Mouse (Mus musculus) small intestine, adult 2 months (tissue): ENCODE data around the gene Col7a1.

Experiments
- CTCF ChIP-seq: fragments of 200-500 bp; IDR thresholded peaks from 2 replicates; pipeline ENCODE4 v1.5.1; 2012; ENCODE audit warnings: low read depth, mild to moderate bottlenecking, control low read depth, inconsistent platforms, low read length, moderate library complexity, mixed read lengths; ENCODE audit not compliant: insufficient replicate concordance, insufficient read length; ENCODE audit errors: extremely low read depth
- POLR2A ChIP-seq: fragments of 200-500 bp; IDR thresholded peaks from 2 replicates; pipeline ENCODE4 v1.6.1; 2012; ENCODE audit warnings: low read depth, mild to moderate bottlenecking, control low read depth, inconsistent platforms, low read length, moderate library complexity

- TF ChIP-seq CTCF (no peak), POLR2A (no peak)
Observed at GRCm38 (mm10) chr9:109008081-109008480, 54.7 kb downstream of the Col7a1 start.
